Mouse (Mus musculus) fibroblast of lung, adult 2 months (primary cell): ENCODE measurements around the gene Trmt11.
"Not testable (repeated sequence)": the region's sequence is repeated elsewhere in the genome, so short reads cannot be mapped to it uniquely, and the experiment has no call there.

Source experiments
- DNase-seq: peaks from one replicate; pipeline ENCODE4 v3.0.0-alpha.2; 2011; ENCODE audit warnings: low read depth

Trmt11 gene

GRCm38 (mm10) chr10:30555686-30556578 is 44.6 kb downstream of the Trmt11 start:
- no peak for DNase-seq

GRCm38 (mm10) chr10:30552377-30552776 is 48.2 kb downstream of the Trmt11 start:
- no peak for DNase-seq

- DNase-seq: no peak
Measured at GRCm38 (mm10) chr10:30549974-30550373, 50.6 kb downstream of the Trmt11 start.

DNA sequence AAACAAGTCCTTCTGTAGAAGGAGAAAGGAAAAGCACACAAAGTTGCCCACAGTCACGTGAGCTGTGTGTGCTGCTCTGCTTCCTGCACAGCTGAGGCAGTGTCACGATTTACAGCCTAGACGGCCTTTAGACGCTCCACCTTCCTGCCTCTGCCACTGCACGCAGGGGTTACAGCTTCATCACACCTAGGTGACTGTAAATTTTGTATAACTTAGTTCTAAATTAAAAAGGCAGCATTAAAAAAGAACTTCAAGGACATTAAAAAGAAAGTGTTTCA is 62.1 kb downstream of the Trmt11 start:
- DNase-seq: no peak

- DNase-seq: peak; percentile 9
Measured at GRCm38 (mm10) chr10:30537734-30538537, 62.6 kb downstream of the Trmt11 start.

DNA sequence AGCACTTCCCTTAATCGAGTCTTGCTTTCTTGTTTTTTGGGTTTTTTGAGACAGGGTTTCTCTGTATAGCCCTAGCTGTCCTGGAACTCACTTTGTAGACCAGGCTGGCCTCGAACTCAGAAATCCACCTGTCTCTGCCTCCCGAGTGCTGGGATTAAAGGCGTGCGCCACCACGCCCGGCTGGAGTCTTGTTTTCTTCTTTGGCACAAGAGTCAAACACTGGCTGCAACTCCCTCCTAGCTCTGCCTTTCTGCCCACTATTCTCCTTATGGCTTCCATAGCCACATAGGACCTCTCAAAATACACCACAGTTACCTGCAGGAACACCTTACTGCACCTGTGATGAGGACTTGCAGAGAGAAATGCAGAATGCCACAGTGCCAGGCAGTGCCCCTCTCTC is 64.6 kb downstream of the Trmt11 start:
- not testable (repeated sequence) for DNase-seq

DNA sequence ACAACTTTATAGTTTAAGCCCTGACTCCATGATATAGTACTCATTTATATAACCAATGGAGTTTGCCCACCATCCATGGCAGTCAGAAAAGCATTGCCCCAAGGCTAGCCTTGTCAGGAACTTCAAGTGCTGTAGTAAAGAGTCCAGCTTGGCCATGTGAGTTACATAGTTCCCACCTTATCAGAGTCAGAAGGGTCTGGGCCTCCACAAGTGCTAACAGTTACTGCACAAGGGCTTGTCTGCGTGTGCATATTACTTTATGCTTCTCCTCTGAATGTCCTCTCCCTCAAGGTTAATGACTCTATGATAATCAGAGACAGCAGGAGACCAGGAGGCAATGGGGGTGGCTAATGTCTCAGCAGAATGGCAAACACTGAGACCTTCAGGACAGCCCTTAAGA is 73.4 kb downstream of the Trmt11 start:
- DNase-seq: no peak

- DNase-seq: peak; percentile 27
Measured at GRCm38 (mm10) chr10:30521727-30522126, 78.8 kb downstream of the Trmt11 start.

DNA sequence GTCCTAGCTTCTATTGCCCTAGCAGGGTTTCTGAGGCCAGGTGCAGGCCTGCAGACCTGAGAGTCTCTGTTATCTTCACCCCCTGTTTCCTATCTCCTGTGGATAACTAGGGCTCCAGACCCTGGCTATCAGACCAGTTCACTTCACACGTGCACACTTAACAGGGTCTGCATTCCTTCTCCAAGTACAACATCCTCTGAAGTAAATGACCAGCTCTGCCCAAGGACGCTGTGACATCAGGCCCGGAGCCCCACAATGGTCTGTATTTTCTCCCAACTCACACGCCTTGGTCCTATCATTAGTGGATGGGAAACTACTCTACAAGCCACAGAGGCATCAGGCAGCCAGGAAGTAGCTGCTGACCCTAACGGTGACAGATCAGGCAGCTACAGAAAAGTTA is 81.4 kb downstream of the Trmt11 start:
- no peak for DNase-seq

DNA sequence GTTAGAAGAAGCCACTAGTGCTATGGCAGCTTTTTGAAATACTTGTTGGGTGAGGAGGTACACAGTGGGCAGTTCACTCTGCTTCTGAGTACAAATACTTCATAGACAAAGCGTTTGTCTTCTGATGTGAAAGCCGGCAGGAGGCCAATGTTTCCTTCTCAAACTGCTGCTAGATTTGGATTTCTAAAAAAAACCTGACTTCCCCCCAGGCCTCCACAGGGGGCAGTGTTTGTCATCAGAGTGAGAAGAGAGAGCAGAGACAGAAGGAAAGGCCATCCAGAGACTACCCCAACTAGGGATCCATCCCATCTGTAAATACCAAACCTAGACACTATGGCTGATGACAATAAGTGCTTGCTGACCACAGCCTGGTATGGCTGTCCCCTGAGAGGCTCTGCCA is 83.3 kb downstream of the Trmt11 start:
- no peak for DNase-seq

DNA sequence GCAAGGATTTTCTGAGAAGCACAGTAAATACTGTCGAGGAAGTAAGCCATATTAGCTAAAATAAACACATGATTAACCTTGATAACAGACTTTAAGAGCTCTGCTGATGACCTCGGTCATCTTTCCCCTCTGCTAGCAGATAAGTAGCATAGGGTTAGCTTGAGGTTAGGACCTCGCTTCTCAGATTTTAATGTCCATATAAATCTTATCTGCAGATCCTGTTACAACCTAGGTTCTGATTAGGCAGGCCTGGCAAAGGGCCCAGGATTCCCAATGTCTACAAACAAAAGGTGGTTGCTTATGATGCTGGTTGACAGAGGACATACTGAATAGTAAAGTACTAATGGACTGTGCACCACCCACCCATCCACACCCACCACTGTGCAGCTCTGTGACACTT is 83.8 kb downstream of the Trmt11 start:
- no peak for DNase-seq

- peak; percentile 38 for DNase-seq
Measured at GRCm38 (mm10) chr10:30504736-30505135, 95.8 kb downstream of the Trmt11 start.

DNA sequence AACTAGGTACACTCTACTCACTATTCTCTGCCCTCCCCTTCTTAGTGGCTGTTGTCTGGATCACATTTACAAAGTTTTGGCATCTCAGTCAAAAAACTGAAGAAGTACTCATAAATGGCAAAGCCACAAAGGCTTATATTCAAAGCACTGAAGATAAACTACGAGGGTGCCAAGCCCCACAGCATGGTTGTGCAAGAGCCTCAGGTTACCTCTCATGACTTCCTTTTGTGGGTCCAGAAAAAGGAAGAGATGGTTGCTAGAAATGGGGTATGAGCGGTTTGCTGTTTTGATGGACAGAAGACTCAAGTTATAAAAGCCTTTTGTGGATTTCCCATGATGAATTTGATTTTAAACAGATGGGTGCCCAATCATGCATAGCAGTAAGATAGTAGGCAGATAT is 97.4 kb downstream of the Trmt11 start:
- DNase-seq: peak; percentile 18

DNA sequence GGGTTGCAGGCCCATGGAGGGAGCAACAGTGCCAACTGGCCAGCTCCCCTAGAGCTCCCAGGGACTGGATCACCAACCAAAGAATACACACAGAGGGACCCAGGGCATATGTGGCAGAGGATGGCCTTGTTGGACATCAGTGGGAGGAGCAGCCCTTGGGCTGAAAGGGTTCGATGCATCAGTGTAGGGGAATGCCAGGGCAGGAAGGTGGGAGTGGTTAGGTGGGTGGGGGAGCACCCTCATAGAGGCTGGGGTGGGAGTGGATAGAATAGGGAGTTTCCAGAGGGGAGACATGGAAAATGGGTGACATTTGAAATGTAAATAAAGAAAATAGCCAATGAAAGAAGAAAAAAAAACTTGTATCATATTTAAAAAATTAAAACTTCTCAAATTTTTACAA is 97.8 kb downstream of the Trmt11 start:
- no peak for DNase-seq

- not testable (repeated sequence) for DNase-seq
Measured at GRCm38 (mm10) chr10:30498223-30498622, 102.3 kb downstream of the Trmt11 start.
